Mouse (Mus musculus): Measurements from ENCODE around the gene Pak6. TPM values are rescaled to one million over a fixed set of nuclear protein-coding genes. Genes with fewer than 3 reads are reported as not detected.

Gene Pak6
- polyA plus RNA-seq, 1 experiment, result 1.9 TPM

DNA sequence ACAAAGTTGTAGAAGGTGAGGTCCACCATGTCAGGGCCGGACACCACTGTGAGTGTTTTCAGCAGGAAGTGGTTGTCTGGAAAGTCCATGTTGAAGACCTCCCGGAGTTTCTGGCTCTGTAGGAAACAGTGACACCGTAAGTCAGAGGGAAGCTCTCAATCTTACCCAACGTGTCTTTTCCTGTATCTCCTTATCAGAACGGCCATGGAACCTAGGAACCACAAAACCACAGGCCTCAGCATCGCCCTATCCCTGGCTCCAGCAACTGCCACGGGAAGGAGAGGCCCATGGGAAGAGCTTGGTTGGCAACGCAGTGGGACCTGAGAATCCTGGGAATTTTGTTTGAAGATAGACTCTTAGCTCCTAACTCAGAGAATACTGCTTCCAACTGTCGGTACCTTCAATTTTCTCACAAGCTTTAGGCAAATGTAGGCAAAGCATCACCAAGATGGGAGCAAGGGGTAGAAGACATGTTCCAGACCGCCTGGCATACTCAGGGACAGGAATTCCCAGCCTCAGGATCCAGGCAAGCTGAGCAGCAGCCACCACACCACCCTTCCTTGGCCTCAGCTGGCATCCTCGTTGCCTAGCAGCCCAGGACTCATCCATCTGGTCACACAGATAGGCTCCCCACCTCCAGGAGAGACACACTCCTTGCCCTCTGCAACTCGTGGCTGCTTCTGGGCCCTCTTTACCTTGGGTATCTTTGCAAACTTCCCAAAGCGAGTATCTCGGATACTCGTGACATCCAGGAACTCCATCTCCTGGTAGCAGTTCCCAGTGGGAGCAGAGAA lies 60.8 kb downstream of the Pak6 start:
- DNase-seq (ENCODE audit: low read depth, low spot score), result no peak
- 84% methylated on average over 15 of the region's 15 CpGs for WGBS

DNA sequence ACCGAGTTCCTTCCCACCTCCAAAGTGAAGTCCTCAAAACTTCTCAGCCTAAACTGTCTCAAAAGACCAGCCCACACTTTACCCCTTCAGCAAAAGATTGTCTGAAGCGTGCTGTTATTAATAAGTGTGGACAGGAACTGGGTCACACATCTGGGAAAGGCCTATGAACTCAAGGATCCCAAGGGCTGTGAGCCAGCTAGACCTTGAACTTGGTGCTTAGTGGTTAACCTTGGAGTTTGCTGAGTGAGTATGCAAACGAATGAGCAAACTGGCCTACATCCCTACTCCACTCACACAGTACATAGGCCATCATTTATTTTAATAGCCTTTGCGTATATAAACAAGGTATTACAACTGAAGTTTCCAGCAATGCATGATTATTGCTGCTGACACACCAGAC lies 62.4 kb downstream of the Pak6 start:
- 53% methylated on average over 4 of the region's 4 CpGs for WGBS
- DNase-seq (ENCODE audit: low read depth, low spot score), result no peak

DNA sequence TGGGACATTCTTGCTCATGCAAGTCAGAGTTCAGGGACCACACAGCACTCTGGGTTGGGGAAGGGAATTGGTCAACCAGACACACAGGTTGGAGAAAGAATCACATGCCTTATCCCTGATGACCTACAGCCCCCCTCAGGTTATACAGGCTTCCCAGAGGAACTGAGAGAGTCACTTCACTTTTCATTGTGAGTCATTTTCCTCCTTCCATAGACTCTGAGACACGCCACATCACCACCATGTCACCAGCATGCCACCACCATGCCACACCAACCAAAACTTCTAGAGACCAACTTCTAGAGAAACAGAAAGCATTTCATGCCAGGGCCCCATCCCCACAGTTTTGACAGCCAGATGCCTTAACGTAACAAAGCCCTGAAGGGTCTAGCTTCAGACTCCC lies 63.8 kb downstream of the Pak6 start:
- 93% methylated on average over 2 of the region's 2 CpGs for WGBS
- no peak for DNase-seq (ENCODE audit: low read depth, low spot score)

DNA sequence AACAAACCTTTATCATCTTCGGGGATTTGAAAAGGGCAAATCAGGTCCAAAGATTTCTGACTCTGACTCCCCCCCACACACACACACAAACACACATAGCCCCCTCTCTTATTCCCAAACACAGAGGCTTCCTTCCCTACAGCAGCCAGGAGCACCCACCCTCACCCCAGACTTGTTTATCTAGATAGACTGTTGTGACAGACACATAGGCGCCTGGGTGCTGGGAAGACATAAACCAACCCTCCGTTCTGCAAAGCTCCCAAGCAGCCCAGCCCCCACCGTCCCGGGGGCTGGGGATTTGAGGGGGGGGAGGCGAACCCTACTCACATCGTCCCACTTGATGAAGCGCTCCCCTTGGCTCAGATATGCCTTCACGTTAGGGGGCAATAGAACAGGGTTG lies 64.8 kb downstream of the Pak6 start:
- 38% methylated on average over 9 of the region's 9 CpGs for WGBS
- no peak for DNase-seq (ENCODE audit: low read depth, low spot score)

DNA sequence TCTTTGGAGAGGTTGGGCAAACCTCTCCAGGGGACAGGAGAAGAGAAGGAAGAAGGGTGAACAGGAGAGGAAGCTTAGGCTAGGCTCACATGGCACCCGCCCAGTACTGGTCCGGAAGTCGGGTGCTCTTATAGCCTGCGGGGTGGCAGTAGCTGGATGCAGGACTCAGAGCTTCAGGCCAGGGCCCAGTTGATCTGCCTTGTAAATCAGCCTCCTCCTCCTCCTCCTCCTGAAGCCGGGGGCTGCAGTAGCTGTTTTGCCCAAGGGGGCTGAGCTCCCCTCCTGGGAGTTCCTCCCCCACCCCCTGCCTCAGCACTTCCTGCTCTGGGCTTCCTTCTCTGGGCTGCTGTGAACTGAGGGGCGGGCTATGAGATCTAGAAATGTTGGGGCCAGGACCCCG lies 65.2 kb downstream of the Pak6 start, which contains the start of gene Plcb2:
Plcb2 (minus strand) TSS at position 102 of the 400 bp plus-strand sequence.
- no peak for DNase-seq (ENCODE audit: low read depth, low spot score)
- 46% methylated on average over 7 of the region's 7 CpGs for WGBS

DNA sequence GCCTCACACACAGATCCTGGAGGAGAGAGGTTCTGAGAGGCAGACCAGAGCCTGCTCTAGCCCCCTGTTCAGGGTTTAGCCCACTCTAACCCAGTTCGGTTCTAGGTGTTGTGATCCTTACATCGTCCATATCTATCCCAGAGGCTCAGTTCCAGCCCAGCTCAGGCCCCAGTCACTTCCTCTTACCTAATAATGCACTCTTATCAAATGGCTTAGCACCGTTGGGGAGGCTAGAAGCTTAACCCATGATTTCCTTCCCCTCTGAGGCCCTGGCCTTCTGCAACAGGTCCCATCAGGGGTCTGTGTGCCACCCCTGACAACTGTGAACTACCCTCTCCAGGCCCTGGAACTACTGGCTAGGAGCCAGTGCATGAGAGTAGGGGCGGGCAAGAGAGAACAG lies 66.1 kb downstream of the Pak6 start:
- DNase-seq (ENCODE audit: low read depth, low spot score), result no peak
- 57% methylated on average over 4 of the region's 4 CpGs for WGBS

DNA sequence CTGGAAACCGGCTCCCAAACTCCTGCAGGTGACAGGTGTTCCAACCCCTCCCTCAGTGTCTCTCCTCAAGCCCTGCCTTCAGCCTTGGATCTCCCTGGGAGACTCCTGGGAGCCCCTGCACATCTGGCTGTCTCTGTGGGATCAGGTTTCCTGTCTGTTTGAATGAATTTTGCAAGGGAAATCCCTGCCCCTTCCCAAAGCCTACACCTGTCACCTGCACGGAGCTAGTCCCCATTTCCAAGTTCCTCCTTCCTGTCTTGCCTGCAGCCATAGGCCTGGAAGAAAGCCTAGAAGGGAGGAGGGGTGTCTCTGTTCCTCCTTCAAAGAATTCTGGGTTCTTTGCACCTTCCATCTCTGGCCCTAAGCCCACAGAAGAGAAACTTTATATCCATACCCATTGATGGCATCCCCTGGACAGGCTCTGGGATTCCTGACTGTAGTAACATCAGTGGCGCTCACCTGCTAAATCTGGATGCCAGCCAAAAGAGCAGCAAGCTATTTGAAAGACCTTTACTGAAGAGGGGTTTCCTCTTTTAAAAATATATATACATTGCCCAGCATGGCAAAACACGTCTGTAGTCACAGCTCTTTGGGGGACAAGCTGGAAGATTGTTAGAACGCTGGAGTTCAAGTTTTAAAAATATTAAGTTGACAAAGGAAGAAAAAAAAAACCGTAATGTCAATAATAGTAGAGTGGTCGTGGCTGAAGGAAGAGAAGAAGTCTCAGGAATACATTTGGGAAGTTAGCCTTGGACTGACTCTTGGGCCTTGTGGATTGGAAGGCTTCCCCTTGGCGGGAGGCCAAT lies 66.9 kb downstream of the Pak6 start:
- no peak for DNase-seq (ENCODE audit: low read depth, low spot score)
- 27% methylated on average over 8 of the region's 8 CpGs for WGBS

DNA sequence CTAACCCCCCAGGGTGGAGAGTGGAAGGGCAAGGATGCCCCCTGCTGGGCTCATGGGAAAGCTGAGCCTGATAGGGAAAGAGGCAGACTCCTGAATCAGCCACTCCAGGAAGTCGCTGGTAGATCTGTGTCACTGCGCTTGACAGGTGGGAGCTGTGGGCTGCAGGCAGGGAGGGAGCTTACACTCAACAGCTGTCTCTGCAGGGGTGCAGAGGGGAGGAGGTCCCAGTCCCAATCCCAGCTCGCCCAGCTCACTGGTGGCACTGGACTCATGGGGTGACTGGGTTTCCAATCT lies 67.5 kb downstream of the Pak6 start:
- 7% methylated on average over 3 of the region's 3 CpGs for WGBS
- no peak for DNase-seq (ENCODE audit: low read depth, low spot score)

DNA sequence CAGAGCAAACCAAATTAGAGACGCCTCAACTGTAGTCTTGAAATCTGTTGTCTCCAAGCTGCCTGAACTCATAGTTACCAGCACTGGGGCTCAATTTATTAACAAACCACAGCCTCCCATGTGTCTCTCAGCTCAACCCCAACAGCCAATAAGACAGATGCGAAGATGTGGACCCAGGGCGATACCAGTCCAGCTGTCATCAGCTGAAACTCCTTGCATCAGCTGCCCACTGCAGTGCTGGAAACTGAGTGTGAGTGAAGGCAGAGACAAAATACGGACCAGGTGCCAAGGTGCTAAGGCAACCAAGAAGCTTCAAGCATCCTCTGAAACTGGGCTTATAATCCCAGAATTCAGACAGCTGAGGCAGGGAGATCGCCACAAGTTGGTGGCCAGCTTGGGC lies 68.9 kb downstream of the Pak6 start:
- WGBS, result 80% methylated on average over 5 of the region's 5 CpGs
- no peak for DNase-seq (ENCODE audit: low read depth, low spot score)

DNA sequence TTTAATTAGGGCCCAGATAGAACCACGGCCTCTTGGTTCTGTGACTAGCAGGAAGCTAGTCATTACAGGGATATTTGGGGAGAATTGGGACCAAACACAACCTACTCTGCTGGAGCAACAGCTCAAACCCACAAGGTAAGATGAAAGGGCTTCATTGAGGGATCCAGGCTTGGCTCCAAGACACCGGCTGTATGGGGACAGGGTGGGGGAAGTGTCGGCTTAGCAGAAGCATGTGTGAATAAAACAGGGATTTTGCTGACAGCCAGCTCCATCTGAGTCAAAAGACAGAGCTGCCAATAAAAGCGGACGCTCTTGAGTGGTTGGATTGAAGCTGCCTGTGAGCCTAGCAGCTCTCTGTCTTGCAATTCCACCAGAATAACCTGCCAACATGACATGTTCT lies 70.2 kb downstream of the Pak6 start:
- 59% methylated on average over 5 of the region's 5 CpGs for WGBS
- DNase-seq (ENCODE audit: low read depth, low spot score), result no peak

DNA sequence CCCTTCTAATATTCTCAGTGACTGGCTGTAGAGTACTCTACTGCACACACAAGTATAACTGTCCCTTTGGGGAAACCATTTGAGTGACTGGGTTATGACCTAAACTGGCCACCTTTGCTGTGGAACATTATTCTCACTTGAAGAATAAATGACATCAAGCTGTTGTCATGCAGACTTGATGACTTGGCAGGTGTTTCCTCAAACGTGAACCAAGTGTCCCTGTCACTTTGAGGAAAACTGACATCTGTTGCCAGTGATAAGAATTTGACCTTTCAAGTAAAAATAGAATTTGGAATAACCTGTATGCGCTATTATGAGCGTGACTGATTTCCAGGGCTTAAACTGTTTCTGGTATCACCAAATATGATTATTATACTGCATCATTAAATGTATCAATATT lies 77.2 kb downstream of the Pak6 start:
- WGBS, result 66% methylated on average over 3 of the region's 3 CpGs
- DNase-seq (ENCODE audit: low read depth, low spot score), result no peak

DNA sequence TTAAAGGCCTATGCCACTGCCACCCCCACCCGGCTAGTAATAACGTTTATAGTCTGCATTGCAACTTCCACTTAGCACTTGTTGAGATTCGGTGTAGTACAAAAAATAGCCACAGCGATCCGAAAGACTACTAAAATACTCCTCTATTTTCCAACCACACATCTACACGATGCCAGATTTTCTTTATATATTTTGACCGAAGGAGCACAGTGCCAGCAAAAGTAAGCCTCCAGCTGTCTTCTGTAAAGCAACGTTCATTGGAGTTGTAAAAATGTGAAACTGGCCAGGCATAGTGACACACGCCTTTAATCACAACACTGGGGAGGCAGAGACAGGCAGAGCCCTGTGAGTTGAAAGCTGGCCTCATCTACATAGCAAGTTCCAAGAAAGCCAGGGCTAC lies 78.1 kb downstream of the Pak6 start:
- no peak for DNase-seq (ENCODE audit: low read depth, low spot score)
- WGBS, result 35% methylated on average over 9 of the region's 9 CpGs

DNA sequence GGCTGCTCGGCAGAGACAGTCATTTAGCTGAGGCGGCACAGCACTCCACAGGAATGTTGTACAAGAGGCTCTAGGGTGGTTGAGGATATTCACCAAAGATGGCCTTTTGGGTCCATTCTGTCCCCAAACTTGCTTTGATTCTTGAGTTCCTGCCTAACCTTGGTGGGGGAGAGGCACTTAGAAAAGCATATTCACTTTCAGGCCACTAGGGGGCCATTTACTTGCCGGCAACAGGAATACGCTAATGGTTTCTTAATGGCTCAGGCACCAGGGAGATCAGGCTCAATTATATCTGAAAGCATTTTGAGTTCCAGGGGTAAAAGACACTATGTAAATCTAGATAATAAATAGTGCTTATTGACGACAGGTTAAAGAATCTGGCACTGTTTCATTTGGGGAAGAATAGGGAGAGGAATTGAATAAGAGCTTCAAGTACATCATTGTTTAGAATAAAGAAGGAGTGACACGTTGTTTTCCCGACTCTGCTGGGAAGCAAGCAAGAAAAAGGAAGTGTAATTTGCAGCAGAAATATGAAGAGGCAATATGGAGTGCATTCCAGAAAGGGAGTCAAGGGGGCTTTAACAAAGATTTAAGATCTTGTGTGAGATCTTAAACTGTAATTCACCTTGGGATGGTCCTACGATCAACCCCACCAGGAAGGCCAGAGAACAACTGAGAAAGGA lies 80.3 kb downstream of the Pak6 start:
- no peak for DNase-seq (ENCODE audit: low read depth, low spot score)
- 24% methylated on average over 8 of the region's 8 CpGs for WGBS

DNA sequence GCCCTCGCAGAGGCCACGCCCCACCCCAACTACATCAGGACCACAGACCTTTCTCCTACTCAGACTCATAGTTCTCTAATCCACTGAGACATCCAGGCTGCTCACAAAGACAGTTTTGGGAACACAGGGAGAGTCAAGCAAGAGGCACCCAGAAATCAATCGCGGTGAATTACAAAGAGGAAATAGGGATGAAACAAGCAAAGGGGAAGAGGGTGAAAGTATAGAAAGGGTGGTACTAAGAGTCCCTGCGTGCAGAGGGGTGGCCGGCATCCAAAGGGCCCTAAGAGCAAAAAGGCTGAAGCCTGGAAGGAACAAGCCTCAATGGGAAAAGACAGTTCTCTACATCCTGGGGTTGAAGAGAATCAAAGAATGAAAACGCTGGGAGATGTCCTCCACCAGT lies 81.5 kb downstream of the Pak6 start:
- DNase-seq (ENCODE audit: low read depth, low spot score), result no peak
- 36% methylated on average over 7 of the region's 7 CpGs for WGBS

DNA sequence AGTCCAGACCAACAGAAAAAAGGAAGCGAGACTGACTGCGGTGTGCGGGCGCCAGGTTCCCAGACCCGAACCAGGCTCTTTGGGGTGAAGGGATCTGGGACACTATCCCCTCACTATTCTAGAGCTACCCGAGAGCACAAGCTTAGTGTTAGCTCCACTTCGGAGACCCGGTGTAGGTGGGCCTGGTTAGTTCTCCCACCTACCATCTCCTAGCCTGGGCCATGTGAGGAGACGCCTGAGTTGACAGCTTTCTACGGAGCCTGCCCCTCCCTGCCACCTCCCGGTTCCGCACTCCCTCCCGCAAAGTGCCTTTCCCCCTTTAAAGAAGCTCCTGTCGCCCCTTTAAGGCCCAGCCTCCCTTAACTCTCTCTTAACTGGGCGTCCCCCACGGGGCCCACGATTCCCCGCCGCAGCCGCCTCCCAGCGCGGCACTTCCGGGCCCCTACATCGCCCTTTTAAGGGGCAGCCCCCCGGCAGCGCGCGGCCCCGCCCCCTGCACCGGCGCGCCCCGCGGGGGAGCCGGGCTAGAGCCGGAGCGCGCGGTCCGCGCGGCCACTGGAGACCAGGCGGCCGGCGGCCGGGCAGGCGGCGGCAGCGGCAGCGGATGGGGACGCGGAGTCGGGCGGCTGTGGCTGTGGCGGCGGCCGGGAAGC lies 82.3 kb downstream of the Pak6 start, which contains the start of gene Inafm2:
Inafm2 (plus strand) TSS at position 527 of the 653 bp plus-strand sequence.
- DNase-seq (ENCODE audit: low read depth, low spot score), result no peak
- WGBS, result 2% methylated on average over 57 of the region's 57 CpGs

DNA sequence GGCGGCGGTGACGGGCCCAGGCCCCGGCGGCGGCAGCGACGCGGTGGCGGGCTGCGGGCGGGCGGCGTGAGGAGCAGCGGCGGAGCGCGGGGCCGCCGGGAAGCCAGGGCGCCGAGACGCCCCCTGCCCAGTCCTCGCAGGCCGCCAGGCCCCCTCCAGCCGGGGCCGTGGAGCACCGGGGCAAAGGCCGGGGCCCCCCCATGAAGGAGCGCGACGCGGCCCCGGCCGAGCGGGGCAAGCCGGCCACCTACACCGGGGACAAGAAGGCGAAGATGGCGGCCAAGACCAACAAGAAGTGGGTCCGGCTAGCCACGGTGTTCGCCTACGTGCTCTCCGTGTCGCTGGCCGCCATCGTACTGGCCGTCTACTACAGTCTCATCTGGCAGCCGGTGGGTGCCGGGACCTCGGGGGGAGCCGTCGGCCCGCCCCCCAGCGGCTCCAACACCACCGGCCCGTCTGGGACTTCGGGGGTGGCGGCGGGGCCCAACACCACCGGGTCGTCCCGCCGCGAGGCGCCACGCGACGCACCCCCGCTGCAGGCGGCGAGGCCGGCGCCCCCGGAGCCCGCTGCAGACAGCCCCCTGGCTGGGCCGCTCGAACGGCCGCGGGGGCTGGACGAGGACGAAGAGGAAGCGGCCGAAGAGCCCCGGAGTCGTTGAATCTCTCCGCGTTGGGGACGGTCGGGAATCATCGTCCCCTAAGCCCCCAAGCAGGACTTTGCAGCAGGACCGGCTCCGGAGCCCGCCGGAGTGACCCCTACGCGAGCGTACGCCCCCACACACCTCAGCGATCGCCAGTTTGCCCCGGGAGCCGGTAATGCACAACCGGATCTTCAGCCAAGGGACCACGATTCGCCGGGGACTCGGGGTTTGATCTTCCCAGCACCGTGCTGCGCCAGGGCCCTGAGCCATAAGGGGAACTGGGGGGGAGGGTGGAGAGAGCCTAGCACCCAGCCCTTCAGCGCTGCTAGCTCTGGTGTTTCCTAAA lies 83.1 kb downstream of the Pak6 start:
- DNase-seq (ENCODE audit: low read depth, low spot score), result no peak
- WGBS, result 2% methylated on average over 111 of the region's 113 CpGs

DNA sequence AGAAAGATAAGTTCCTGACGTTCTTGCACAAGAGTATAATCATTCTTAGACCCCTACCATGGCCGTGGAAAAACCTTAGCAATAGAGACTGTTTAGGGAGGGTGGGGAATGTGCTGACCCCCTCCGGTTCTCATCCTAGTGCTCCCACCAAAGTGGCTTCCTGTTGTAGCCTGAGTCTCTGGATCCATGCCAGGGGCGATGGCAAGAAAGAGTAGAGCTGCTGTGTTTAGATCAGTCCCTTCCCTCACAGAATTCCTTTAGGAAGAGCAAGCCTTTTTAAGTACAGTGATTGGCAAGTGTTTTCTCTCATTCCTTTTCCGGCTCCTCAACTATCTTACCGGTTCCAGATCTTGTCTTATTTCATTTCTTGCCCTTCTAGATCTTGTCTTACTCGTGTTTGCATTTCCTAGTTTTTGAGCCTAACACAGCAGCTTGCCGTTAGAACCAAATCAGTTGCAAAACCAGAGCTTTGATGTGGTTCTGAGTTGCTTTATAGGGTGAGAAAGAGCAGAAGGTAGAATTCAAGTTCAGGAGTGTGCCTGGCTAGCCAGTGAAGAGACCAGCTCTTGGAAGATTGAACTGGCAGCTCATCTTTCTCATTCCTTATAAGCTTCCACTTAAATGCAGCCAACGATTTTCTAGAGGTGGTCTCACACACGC lies 84.3 kb downstream of the Pak6 start:
- WGBS, result 26% methylated on average over 10 of the region's 10 CpGs
- no peak for DNase-seq (ENCODE audit: low read depth, low spot score)

Data from large intestine, adult 2 months (tissue).